Mouse (Mus musculus) right cerebral cortex, adult 2 months (tissue): ENCODE results near the gene Lrrtm3.

Experiments used
- DNase-seq, 2 experiments: peaks; one replicate each; pipeline ENCODE4 v3.0.0; 2021 to 2022; ENCODE audit warnings: low spot score in 2 of 2

Gene Lrrtm3

DNA sequence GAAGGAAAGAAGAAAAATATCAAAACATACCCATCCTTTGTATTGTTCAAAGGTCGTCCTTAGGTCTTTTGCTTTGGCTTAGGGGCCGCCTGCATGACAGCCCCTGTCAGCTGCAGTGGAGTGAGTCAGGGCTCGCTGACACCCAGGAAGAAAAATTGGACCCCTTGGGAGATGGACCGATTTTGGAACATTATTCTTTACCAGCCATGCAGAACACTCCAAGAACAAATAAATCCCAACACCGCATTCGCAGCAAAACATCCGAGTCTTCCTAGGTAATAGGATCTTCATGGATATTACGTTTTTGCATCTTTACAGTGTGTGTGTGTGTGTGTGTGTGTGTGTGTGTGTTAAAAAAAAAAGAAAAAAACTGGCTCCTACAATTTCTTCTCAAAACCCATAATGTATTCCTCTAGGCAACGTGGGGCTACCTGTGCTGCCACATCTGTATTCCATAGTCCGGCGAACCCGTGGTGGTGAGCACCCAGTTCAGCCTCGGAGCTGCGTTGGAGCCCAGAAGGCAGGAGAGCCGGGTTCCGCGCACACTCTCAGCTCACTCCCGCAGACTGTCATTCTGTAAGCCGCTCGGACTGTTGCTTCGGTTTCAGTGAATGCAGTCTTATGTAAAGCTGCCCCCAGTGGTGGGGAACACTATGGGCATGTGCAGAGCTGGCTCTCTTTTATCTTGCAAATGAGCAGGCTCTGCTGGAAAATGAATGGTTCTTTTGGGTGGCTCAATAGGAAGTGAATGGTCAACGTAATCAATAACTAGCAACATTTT, at the start of gene Lrrtm3:
TSS of gene Lrrtm3 (minus strand) at position 598 of the 781 bp plus-strand sequence.
- DNase-seq: peak; percentile 89 to 90

DNA sequence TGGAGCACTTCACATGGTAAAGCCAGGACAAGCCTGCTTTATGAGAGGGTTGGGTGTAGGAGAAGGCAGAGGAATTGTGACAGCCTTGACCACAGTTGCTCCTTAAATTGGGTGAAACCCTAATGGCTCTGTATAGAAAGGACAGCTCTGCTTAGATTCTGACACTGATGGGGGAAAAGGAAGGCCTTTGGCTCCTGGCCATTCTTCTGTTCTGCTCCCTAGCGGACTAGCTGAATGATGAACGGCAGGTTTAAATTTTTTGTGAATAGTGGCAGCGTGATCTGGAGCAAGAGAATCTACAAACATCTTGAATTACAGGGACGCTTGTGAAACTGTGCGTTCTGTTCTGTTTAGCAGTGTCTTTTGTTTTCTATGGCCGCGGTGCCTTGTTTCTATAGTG, 45.4 kb upstream of the Lrrtm3 start:
- no peak for DNase-seq

DNA sequence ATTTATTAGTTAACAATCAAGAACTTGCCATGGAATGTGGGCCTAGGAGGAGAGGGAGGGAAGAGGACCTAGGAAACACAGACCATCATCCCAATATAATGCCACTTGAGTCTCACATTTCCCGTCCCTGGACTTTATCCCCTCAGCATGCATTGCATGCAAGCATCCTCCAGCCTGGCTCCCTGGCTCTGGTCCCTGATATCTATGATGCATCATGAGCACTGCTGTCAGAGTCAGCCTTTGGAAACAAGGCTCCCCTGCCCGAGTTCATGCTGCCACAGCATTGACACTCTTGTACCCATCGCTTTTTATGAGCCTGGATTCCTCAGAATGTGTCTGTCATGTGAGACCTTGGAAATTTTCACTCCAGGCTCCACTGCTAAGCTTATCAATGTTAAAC, 43.4 kb upstream of the Lrrtm3 start:
- no peak for DNase-seq

DNA sequence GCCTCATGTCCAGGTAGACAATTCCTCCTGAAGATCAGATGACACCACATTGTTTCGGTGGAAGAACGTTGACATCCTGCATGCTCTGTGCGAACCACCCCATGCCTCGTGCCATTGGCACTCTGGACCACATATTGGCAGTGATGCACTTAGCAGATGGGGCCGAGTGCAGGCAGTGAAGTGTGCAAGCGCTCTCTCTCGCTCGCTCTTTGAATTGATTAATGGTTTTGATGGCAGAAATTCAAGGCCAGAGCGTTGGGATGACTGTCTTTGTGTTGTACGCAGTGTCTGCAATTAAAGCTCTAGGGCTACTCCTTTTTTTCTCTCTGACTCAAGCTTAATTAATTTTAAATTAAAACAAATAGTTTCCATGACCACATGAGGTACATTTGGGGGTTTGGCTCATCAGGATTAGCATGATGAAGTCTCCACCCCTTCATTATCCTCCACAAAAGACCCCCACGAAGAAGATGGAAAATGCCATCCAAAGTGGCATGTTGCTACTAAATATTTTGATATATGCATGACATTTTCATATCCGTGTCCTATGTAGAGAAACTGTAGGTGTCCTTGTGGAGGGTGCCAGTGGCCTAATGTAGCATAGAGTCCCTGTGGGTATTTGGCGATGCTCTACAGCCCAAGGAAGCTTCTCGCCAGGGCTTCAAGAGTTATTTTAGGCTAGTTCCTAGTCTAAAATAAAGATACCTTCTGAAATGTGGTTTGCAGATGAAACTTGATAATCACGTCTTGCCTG, 40.5 kb upstream of the Lrrtm3 start:
- DNase-seq: no peak

DNA sequence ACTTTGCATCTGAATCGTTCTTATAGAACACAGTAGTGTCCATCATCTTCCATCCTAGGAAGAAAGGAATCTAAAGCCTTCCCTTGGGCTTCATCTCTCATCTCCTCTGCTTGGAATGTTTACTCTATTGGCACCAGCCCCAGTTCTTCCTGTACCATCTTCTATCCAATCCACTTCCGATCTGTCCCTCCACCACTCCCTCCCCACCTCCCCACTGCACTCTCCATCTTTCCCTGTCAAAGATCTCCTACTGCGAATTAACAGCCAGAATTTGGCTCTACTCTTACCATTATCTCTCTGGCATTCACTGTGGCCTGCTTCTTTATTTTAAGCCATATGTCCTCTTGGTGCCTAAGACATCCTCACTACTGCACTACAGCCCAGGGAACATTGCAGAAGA, 28.8 kb upstream of the Lrrtm3 start:
- DNase-seq: no peak

DNA sequence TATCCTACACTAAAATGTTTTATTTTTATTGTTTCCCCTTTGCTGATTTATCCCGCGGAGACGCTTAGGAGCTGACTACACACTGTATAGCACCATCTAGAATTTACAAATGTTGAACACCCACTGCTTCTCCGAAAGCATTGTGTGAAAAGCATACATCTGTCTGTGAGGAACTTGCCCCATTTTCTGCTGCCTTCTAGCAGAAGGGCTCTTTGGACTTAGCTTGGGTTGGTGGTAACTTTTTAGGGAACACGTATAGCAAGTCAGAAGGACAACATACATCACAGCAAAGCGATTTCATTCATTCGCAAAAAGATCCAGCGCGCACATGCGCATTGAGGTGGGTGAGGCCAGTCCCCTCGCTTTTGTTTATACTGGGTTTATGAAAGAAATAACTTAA, 25.2 kb upstream of the Lrrtm3 start:
- peak; percentile 9 to 14 for DNase-seq

DNA sequence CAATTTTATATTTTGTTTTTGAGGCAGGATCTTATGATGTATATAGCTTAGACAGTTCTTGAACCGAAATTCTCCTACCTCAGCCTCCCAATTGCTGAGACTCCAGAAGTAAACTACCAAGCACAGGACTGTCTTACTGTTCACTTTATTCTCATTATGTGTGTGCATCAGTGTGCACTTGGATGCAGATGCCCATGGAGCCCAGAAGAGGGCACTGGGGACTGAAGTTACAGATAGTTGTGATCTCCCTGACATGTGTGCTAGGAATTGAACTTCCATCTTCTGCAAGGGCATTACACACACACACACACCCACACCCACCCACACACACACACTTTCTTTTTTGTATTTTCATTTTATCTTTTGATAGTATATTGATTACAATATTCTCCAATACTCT, 6.5 kb upstream of the Lrrtm3 start:
- DNase-seq: no peak

DNA sequence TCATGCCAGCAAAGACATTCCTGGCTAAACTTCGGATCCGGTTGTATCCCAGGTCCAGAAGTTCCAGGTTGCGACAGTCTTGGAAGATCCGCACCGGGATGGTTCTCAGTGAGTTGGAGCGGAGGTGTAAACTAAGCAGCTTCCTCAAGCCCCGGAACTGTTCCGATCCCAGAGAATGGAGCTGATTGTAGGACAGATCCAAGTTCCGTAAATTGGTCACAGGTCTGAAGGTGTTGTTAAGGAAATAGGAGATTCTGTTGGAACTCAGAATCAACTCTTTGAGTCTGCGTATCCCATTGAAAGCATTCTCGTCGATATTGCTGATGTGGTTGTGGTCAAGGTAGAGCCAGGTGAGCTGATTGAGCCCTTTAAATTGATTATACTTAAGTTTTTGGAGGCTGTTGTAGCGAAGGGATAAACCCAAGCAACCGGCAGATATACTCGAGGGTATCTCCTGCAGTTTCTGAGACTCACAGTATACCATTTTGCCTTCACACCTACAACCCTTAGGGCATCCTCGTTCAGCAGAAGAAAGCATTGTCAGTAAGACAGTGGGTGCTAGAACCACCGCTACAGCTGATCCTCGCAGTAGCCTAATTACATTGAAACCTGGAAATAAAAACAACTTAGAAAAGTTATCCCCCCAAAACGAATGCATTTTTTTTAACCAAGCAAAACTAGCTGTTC, 1.2 kb downstream of the Lrrtm3 start:
- DNase-seq: peak in 1 of 2 experiments; percentile 40

DNA sequence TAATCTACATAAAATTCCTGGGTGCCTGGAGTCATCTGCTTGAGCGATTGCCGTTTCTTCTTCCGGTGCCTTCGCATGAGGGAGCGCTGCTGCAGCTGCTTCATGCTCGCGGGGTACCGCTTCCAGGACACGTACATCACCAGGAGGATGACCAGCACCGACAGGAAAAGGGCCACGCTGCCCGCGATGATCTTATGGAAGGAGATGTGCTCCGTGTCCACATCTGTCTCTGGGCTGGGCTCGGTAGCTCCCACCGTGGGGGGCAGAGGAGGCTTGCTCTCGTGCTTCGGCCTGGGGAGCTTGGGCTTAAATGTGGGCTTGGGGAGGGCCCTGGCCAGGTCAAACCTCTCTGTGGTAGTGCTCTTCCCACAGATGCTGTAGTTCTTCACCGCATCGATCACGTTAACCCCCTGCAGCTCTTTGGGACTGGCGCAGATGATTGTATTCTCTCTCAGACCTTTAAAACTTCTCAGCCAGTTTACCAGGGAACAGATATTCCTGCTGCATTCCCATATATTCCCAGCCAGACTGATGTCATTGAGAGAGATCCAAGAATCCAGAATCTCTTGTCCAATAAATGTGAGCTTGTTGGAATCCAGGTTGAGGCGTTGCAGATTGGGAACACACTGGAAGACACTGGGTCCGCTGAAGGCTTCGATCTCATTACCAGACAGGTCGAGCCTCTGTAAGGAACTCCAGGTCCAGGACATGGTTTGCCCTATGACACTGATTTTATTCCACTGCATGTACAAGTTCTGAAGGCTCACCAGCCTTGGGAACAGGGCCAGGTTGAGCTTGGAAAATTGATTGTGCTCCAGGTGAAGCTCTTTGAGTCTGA, 1.9 kb downstream of the Lrrtm3 start:
- peak; percentile 46 to 53 for DNase-seq

DNA sequence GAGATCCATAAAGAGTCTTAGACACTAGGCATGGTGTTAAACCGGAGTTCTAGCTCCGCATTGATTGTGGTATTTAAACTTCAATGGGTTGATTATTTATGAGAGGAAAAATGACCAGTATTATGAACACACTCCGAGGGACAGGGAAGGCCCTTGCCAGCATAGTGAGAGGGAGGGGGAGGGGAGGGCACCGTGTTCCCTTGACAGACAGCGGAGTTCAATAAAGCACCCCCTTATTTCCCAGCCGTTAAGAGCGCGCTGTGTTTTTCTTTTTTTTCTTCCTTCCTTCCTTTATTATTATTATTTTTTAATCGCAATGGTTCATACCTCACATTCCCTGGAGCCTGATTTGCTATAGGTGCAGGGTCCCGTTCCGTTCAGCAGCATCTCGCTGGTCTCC, 2.6 kb downstream of the Lrrtm3 start:
- DNase-seq: no peak

DNA sequence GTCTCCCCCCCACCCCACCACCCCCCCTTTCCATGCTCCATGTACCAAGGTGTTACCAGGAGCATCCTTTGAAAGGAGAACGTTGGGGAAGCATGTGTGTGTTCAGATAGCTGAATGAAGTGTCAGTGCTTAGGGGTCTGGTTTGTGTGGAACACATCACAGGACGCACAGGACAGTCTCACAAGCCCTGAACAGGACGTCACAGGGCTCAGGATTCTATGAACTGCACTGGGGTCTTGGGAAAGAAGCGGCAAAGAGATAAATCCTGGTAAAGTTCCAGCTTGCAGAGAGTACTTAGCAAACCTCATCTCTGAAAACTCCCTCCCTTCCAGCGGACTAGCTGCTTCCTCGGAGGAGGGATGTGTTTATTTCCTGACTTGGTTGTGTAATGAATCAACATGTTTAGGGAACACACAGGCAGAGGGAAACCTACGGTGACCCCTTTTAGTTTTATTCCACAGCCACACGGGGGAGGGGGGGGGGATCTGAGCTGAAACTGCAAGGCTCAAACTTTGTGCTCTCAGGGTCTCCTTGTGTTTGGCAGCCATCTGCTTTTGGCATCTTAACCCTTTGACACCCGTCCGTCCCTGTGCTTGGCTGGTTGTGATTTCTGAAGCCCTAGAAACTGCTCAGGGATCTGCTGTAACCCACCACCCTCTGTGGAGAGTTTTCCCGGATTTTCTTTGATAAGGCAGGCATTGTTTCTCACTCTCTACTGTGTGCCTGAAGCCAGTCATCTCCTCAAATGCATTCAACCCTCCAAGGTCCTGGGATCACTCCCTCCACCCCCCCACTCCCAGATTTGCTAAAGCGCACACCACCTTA, 3.3 kb downstream of the Lrrtm3 start:
- peak; percentile 29 to 51 for DNase-seq

DNA sequence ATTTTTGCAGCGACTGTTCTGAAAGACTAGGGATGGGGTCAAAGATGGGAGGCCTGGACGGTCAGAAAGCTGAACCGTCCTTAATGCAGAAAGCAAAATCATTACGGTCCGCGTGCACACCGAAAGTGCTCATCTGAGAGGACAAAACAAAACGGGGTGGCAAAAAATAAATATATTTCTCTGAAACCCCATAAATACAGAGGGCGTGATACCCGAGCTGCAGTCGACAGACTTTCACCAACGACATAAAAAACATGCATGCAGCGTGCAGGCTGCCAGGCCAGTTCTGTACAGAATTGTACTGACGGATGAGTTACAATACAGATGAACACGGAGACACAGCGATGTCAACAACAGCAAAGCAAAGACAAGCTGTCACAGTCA, 3.9 kb downstream of the Lrrtm3 start:
- peak in 1 of 2 experiments; percentile 48 for DNase-seq

DNA sequence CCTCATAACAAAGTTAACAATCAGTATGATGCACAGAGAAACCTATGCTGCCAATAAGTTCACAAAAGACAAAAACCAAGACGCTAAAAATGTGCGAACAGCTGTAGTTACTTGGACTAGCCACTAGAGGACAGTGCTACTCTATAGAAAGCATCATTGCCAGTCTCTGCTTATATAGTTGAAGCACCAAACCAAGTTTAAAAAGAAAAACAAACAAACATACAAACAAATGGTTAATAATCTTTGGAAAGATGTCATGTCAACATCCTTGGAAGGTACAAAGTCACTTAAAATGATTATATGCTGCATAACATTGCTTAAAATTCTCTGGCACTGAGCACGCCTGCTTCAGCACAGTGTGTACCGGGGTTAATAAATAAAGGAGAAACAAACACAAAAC, 5.6 kb downstream of the Lrrtm3 start:
- peak; percentile 43 to 44 for DNase-seq

DNA sequence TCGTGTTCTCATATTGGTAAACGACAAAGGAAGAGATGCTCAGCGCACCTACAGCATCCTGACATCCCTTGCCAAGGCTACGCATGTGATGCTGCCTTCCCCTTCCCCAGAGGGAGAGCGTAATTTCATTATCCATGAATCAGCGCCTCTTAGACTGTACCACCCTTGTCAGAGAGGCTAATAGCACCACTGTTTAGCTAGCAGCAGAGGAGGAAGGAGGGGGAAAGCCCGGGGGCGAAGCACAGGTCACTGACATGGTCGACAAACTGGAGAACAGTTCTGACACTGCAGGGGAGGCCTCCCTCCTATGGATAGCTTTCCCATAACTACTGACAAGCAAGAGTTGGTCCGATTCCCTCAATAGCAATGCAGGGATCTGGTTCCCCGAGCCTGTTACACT, 6.3 kb downstream of the Lrrtm3 start:
- peak in 1 of 2 experiments; percentile 36 for DNase-seq

DNA sequence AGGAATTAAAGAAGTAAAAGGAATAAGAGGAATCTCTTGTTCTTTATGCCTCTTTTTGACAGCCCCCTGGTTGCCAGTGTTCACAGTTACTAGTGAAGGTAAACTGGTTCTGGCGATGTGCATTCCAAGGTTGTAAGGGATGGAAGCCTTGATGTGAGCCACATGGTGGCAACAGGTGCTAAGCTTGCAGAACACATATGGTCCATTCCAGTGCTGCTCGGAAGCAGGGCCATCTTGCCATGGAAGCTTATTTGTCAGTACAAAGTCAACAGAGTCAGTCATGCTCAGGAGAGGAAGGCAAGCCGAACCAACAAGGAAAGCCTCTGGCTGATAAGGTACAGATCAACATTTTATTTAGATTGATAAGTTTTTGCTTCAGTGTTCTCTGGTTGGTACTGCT, 7.7 kb downstream of the Lrrtm3 start:
- DNase-seq: no peak

DNA sequence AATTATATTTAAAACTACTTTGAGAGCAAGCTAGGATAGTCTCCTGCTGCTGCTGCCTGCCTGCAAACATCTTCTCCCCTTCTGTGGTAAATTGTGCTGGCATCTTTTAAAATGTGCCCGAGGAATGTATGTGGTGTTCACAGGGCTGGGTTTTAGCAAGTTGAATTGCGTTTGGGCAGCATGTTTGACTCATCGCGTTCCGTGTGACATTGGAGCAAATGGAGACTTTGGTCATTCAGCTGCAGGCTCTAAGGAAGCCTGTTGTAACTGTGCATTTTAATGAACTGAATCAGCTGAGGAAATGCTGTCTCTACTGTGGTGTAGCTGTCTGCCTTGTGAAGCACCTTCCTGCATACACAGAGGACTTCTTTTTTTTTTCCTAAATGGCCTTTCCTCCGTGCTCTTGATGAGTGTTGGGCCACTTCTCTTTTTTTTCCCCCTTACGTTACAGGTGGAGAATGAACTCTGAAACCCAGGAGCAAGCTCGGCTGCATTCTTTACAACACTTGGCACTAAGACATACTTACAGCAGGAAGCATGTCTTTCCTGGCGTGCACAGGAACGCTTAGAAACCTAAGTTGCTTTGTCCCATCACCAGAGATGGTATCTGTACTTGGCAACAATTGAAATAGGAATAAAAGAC, 13.5 kb downstream of the Lrrtm3 start:
- DNase-seq: peak in 1 of 2 experiments; percentile 31

DNA sequence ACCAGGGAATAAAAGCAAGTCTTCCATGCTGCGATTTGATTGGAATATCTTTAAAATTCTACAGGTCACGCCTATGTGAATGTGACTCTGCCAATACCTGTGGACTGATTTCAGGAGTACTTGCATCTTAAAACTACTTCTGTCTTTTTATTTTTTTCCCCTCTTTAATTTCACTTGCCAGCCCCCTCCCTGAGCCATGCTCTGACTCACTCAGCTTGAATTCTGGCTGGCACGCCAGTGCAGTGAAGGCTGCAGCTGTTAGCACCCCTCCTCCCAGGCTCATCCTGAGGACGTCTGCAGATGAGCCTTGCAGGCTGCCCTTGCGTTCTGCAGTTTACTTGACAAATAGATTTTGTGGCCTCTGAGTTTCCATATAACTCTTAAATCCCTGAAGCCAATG, 14.1 kb downstream of the Lrrtm3 start:
- peak; percentile 76 to 80 for DNase-seq

DNA sequence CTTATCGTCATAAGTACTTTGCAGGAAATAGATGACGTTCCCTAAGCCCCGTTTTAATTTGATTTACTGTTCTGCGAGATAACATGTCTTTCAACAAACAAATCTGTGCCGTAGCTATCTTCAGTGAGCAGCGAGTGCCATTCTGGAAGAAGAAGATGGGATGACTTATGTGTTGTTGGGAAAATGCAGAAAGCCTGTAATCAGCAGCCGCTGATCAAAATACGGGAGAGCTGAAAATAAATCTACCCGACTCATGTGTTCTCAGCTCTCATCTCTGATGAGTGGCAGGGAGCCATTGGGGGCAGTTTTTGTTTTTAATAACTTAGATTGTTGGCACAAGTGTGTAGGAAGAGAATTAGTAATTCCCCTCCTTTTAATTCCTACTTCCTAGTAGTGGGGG, 26.4 kb downstream of the Lrrtm3 start:
- DNase-seq: no peak

DNA sequence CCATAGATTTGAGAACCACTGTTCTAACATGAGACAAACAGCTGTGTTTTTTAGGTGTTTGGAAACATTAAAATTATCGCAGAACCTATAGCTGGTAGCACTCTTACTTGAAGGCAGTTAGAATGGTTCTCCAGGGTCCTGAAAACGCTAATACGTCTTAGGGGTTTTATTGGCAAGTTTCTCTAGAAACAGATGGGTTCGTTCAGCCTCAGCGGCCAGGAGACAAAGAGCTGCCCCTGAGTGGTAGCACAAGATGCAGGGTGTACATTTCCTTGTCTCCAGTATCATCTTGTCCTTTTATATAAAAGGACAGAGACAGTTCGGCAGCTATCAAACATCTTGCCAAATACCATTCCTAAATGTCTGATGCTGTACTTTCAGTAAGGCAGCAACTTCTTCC, 40.1 kb downstream of the Lrrtm3 start:
- DNase-seq: no peak

DNA sequence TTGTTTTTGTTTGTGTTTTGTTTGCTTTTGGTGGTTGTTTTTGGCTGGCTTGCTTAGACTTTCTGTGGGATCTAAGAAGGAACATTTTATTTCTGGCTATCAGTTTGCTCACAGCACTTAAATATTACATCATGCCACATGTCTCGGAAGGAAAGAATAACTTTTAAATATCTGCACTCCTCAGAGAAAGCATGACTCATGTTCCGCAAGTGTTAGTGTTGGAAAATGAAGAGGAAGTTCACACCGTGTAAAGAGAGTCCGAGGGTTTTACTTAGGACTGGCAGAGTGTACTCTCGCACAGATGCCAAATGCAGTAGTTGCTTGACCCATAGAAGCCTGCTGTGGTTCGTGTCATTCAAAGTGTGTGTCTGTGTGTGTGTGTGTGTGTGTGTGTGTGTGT, 40.9 kb downstream of the Lrrtm3 start:
- DNase-seq: no peak
